Mouse (Mus musculus): ENCODE data around the gene Rilp.

The Rilp gene

DNA sequence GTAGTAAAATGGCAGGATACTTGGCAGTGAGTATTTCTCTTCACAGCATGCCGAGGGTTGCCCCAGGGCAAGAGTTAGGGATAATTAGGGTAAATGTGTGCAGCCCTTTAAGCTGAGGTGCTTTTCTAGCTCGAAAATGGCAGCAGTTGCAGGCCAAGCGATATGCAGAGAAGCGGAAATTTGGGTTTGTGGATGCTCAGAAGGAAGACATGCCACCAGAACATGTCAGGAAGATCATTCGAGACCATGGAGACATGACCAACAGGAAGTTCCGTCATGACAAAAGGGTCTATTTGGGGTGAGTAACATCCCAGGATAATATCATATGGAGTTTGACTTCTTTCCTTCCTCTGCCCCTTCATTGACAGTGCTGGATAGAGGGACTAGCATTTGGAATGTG, 22.4 kb upstream of the Rilp start:
- DNase-seq (ENCODE audit: extremely low spot score, low spot score): no peak

- no peak for DNase-seq (ENCODE audit: extremely low spot score, low spot score)
These were observed 15.4 kb upstream of the Rilp start for GRCm38 (mm10) chr11:75494296-75495049.

DNA sequence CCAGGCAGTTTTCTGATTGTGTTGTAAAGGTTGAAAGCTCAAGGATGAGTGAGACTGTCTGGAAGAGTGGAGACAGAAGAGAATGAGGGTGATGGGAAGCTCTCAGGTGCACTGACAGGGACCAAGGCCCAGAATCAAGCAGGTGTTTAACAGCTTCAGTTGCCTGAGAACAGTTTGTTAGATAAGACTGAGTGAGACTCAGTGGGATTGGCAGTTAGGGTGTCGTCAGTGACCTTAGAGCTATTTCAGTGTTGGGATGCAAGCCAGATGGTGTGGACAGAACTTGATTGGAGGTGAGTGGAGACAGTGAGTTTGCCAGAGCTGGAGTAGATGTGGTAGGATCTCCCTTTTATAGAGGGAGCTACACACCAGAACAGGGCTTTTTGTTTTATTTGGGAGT, 11.8 kb upstream of the Rilp start:
- DNase-seq (ENCODE audit: extremely low spot score, low spot score): no peak

DNA sequence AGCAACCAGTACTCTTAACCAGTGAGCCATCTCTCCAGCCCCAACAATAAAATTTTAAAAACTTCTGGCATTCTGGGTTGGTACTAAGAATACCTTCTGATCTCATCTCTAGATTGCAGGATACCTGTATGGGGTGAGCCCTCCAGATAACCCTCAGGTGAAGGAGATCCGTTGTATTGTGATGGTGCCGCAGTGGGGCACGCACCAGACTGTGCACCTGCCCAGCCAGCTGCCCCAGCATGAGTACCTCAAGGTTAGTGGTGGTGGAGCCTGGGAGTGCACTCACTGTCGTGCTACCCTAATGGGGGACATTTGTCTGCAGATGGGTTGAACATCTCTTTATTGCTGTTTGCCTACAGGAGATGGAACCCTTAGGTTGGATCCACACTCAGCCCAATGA, 1.7 kb upstream of the Rilp start:
- no peak for DNase-seq (ENCODE audit: extremely low spot score, low spot score)

GRCm38 (mm10) chr11:75508904-75509303, 990 bp upstream of the Rilp start:
- no peak for DNase-seq (ENCODE audit: extremely low spot score, low spot score)

DNA sequence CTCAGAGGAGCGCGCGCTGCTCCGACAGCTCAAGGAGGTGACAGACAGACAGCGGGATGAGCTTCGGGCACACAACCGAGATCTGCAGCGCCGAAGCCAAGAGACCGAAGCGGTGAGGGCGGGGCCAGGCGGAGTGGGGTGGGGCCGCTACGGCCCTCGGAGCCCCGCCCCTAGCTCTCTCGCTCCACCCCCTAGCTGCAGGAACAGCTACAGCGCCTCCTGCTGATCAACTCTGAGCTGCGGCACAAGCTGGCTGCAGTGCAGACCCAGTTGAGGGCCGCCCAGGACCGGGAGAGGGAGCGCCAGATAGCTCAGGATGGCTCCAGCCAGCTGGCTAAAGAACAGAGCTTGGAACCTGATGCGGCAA, 716 bp downstream of the Rilp start:
- peak; percentile 92 for DNase-seq (ENCODE audit: extremely low spot score, low spot score)

- DNase-seq (ENCODE audit: extremely low spot score, low spot score): no peak
These were observed 1.3 kb downstream of the Rilp start for GRCm38 (mm10) chr11:75511213-75511612.

DNA sequence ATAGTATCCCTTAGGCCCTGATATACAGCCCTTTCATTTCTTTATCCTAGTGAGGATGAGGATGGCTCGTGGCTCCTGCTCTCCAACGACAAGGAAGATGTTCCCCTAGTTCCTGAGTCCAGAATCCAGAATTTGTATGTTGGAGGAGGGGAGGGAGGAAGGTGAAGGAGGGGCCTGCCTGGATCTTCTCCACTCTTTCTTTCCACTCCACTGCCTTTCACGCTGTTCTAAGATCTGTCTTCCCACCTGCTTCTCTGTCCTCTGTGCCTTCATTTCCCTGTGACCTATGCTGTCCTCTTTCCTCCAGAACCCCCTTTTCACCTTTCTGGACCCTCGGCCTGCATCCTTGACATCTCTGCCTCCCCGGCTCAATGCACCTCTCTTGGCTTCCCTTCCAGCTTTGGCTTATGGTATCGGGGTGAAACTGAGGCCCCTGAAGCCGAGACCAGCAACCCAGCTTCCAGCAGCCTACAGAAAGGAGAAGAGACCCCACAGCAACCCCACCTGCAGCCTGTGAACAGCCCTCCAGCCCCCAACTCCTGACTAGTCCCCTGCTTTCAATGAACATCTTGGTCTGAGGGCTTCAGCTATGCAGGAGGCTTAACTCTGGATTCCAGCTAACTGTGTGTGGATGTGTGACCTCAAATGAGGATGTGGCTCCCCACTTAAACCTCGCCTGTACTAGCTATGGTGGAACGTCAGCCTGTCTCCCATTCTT, 2.6 kb downstream of the Rilp start:
- DNase-seq (ENCODE audit: extremely low spot score, low spot score): no peak

DNA sequence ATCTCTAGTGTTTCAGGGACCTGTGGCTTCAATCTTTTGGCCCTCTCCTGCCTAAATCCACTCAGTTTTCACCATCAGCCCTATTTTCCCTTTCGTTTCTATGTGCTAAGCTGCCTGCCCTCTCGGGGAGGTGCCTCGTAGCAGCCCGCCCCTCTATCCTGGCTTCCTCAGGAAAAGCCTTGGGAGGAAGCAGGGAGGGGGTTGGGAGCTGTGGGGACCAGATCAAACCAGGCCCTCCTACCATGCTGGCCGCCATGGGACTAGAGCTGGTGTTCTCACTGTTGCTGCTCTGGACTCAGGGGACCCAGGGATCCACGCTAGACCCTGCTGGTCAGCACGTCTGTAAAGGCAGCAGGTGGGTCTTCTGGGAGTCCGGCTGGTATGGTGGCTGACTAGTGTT, 3.4 kb downstream of the Rilp start, which contains the start of gene Scarf1:
Gene Scarf1 (plus strand): TSS at position 205 of the 400 bp plus-strand sequence.
- DNase-seq (ENCODE audit: extremely low spot score, low spot score): no peak

GRCm38 (mm10) chr11:75515186-75515585, 5.3 kb downstream of the Rilp start:
- DNase-seq (ENCODE audit: extremely low spot score, low spot score): no peak

GRCm38 (mm10) chr11:75519834-75520633, 10.1 kb downstream of the Rilp start:
- no peak for DNase-seq (ENCODE audit: extremely low spot score, low spot score)

GRCm38 (mm10) chr11:75521609-75522008, 11.7 kb downstream of the Rilp start:
- no peak for DNase-seq (ENCODE audit: extremely low spot score, low spot score)

- no peak for DNase-seq (ENCODE audit: extremely low spot score, low spot score)
These were observed 12.9 kb downstream of the Rilp start for GRCm38 (mm10) chr11:75522793-75523192.

DNA sequence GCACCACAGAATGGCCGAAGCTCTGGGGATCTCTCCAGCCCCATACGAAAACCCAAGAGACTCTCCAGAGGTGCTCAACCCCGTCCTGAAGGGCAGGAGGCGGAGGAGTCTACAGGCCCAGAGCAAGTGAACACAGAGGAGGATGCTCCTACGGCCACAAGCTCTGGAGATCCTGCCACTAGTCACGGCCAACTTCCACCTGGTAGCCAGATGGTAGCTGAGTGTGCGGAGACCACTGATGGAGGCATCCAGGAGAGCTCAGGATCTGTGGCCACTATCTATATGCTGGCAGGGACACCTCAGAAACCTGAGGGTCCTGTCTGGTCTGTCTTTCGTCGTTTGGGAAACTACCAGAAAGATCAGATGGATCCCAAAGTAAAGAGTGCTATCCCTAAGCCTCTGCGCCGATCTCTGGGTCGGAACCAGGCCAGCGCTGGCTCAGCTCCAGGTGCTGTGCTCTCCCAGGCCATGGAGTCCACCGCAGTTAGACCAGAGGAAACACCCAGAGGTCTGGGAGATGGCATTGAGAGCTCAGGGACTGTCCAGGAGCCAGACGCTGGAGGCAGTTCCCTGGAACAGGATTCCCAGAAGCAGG, 15.7 kb downstream of the Rilp start:
- DNase-seq (ENCODE audit: extremely low spot score, low spot score): no peak

- no peak for DNase-seq (ENCODE audit: extremely low spot score, low spot score)
These were observed 17.0 kb downstream of the Rilp start for GRCm38 (mm10) chr11:75526943-75527342.

DNA sequence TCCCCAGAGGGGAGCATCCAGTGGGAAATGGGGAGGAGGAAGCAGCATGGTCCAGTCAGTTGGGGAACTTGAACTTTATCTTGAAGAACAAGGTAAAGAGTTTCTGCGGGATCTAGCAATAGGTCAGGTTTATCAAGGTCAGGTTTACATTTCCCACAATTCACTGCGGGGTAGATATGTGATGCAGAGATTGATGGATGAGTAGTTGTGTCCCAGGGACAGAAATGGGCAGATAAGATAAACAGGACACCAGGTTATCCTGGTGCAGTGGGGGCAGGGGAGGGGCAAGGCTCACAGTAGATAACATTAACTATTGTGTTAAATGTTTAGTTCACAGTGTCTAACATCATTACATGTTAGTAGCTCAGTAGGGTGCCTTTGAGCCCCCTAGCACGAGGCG, 19.9 kb downstream of the Rilp start:
- DNase-seq (ENCODE audit: extremely low spot score, low spot score): no peak

- peak; percentile 100 for DNase-seq (ENCODE audit: extremely low spot score, low spot score)
These were observed 20.4 kb downstream of the Rilp start for GRCm38 (mm10) chr11:75530325-75530724.

DNA sequence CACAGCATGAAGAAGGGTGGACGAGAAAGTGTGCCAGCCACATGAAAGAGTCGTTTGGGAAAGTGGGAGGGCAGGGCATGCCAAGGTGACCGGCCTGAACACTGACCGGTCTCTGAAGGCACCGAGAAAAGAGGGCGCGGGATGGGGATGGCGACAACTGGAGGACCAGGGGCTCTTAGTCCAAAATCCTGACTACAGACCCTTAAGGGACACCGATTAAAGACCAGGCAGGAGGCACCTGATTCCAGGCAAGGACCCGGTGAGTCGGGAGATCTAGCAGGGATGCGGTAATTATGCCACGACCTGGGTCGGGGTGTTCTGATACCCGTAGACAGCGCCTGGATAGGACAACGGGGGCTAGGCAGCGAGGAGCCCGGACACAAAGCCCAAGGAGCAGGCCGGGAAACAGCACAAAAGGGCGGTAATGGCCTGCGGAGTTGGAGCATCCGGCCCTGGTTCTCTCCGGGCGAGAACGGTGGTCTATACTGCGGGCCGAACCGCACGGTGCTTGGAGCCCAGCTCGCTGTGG, 21.0 kb downstream of the Rilp start:
- peak; percentile 69 for DNase-seq (ENCODE audit: extremely low spot score, low spot score)

DNA sequence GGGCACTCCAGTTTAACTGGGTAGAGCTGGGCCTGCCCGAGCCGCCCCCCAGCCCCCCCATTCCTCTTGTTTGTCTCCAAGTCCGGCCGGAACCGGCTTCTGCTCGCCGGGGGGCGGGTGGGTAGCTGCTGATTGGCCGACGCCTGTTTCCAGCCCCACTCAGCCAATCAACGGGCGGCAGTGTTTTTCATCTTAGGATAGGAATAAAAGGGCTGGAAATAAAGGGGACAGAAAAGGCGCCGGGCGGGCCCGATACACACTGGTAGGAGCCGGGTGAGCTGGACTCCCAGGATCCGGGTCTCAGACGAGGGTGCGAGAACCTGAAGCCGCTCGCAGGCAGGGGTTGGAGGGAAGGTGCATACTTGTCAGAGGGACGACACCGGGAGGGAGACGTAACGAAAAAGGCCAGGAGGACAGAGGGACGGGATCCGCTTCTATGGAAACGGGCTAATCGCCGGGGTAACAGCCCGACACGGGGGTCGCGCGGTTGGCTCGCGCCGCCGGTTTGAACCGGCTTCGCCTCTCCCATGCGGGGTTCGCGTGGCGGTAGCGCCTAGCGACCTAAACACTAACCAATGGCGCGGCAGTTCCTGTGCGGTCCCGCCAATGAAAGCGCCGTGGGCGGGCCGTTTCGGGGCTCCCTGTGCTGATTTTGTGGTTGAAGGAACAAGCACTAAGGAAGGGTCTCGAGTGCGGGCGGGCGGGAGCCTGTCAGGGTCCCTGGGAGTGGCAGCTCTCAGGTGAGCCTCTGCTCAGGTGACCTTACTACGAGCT, 21.8 kb downstream of the Rilp start, which contains the start of gene Slc43a2:
Gene Slc43a2 (plus strand): TSS at position 226 of the 774 bp plus-strand sequence.
- DNase-seq (ENCODE audit: extremely low spot score, low spot score): peak; percentile 95

Data from neural tube, embryonic 10.5 days (tissue).